Mouse (Mus musculus) kidney, adult 11 months (tissue): ENCODE data around the gene Rufy3.
"Not testable (repeated sequence)": the region's sequence is repeated elsewhere in the genome, so short reads cannot be mapped to it uniquely, and the experiment has no call there.

Source experiments
- DNase-seq: peaks from one replicate; pipeline ENCODE4 v3.0.0; 2022

Gene Rufy3

GRCm38 (mm10) chr5:88564501-88565147, at the start of gene Rufy3:
Rufy3 (plus strand) TSS chr5:88565040.
- DNase-seq = peak; percentile 88

- no peak for DNase-seq
Measured at GRCm38 (mm10) chr5:88519232-88519631, 45.6 kb upstream of the Rufy3 start.

- no peak for DNase-seq
Measured at GRCm38 (mm10) chr5:88527657-88528056, 37.2 kb upstream of the Rufy3 start, which contains the start of gene Jchain. Jchain (minus strand) TSS chr5:88527891.

- DNase-seq = no peak
Measured at GRCm38 (mm10) chr5:88530908-88531307, 33.9 kb upstream of the Rufy3 start.

- DNase-seq = no peak
Measured at GRCm38 (mm10) chr5:88534697-88535096, 30.1 kb upstream of the Rufy3 start.

- no peak for DNase-seq
Measured at GRCm38 (mm10) chr5:88540845-88541244, 24.0 kb upstream of the Rufy3 start.

- no peak for DNase-seq
Measured at GRCm38 (mm10) chr5:88542651-88543282, 22.1 kb upstream of the Rufy3 start.

GRCm38 (mm10) chr5:88544411-88544810, 20.4 kb upstream of the Rufy3 start:
- not testable (repeated sequence) for DNase-seq

- DNase-seq = no peak
Measured at GRCm38 (mm10) chr5:88545536-88545935, 19.3 kb upstream of the Rufy3 start.

- no peak for DNase-seq
Measured at GRCm38 (mm10) chr5:88553271-88554085, 11.4 kb upstream of the Rufy3 start.

- DNase-seq = peak; percentile 93
Measured at GRCm38 (mm10) chr5:88554086-88554886, 10.6 kb upstream of the Rufy3 start, which contains the start of gene Utp3. Utp3 (plus strand) TSS chr5:88554462.

- no peak for DNase-seq
Measured at GRCm38 (mm10) chr5:88558991-88559390, 5.8 kb upstream of the Rufy3 start.

GRCm38 (mm10) chr5:88561080-88561814, 3.6 kb upstream of the Rufy3 start:
- DNase-seq = no peak

- DNase-seq = no peak
Measured at GRCm38 (mm10) chr5:88562863-88563780, 1.7 kb upstream of the Rufy3 start.

- peak; percentile 65 for DNase-seq
Measured at GRCm38 (mm10) chr5:88565148-88566033, 551 bp downstream of the Rufy3 start.

- no peak for DNase-seq
Measured at GRCm38 (mm10) chr5:88566034-88566841, 1.4 kb downstream of the Rufy3 start.

GRCm38 (mm10) chr5:88569541-88569940, 4.7 kb downstream of the Rufy3 start:
- DNase-seq = peak; percentile 79

- DNase-seq = no peak
Measured at GRCm38 (mm10) chr5:88574829-88575228, 10.0 kb downstream of the Rufy3 start.
